Mouse (Mus musculus) thymus, adult 2 months (tissue): ENCODE measurements around the gene Rtl5. TPM values are rescaled to one million over a fixed set of nuclear protein-coding genes. Genes with fewer than 3 reads are reported as not detected.

Source experiments
- DNase-seq: peaks from one replicate; pipeline ENCODE4 v3.0.0; 2021
- H3K27ac ChIP-seq: fragments of 200-500 bp; 2 replicates; pipeline ENCODE4 v1.5.1; 2012; ENCODE audit warnings: low read length, control low read depth; ENCODE audit not compliant: control insufficient read depth, insufficient read depth
- H3K27me3 ChIP-seq: fragments of 200-500 bp; 2 replicates; pipeline ENCODE4 v1.6.1; 2012; ENCODE audit warnings: mild to moderate bottlenecking, low read length, moderate library complexity, mixed read lengths; ENCODE audit not compliant: control insufficient read depth, insufficient read depth
- H3K36me3 ChIP-seq: fragments of 200-500 bp; 2 replicates; pipeline ENCODE4 v1.6.1; 2012; ENCODE audit warnings: mild to moderate bottlenecking, low read length, moderate library complexity; ENCODE audit not compliant: control insufficient read depth, insufficient read depth
- H3K4me1 ChIP-seq: fragments of 200-500 bp; replicated peaks from 2 replicates; pipeline ENCODE4 v1.6.1; 2012; ENCODE audit warnings: low read length; ENCODE audit not compliant: control insufficient read depth, insufficient read depth
- H3K4me3 ChIP-seq: fragments of 200-500 bp; 2 replicates; pipeline ENCODE4 v1.5.1; 2012; ENCODE audit warnings: mild to moderate bottlenecking, low read length, control low read depth, moderate library complexity; ENCODE audit not compliant: control insufficient read depth, insufficient read depth
- CTCF ChIP-seq: fragments of 200-500 bp; IDR thresholded peaks from 2 replicates; pipeline ENCODE4 v1.5.1; 2012; ENCODE audit warnings: mild to moderate bottlenecking, control low read depth, low read length, moderate library complexity, borderline replicate concordance; ENCODE audit not compliant: control insufficient read depth, poor library complexity, insufficient read depth; ENCODE audit errors: extremely low read depth
- POLR2A ChIP-seq: fragments of 200-500 bp; IDR thresholded peaks from 2 replicates; pipeline ENCODE4 v1.6.1; 2012; ENCODE audit warnings: mild to moderate bottlenecking, low read length, control low read depth, moderate library complexity; ENCODE audit not compliant: control insufficient read depth, poor library complexity, insufficient read depth; ENCODE audit errors: extremely low read depth
- WGBS: fragments of 180-500 bp; shearing (Covaris S2); methylation state at CpG from one replicate; pipeline ENCODE4 v1.1.7; 2018; 5-methylcytosine and 5-hydroxymethylcytosine counted together
- polyA plus RNA-seq: library from polyadenylated mRNA; depleted of rRNA; stranded (reverse); fragments of >200 nt; gene quantifications from 2 replicates; pipeline ENCODE4 v1.2.3, GENCODE M21; 2012

Rtl5 gene
- polyA plus RNA-seq, 1 experiment = 2.7 TPM

GRCm38 (mm10) chrX:102054009-102054408 lies 17.1 kb downstream of the Rtl5 start:
- DNase-seq = no peak
- 90% methylated on average over 4 of the region's 4 CpGs for WGBS
- Histone ChIP-seq H3K27me3 (no peaks in the 10 kb centered on the region), H3K36me3 (no peaks in the 10 kb centered on the region), H3K4me1 (no peaks in the 10 kb centered on the region), H3K27ac (no peak overlapping the region), H3K4me3 (no peak overlapping the region)
- no peak for TF ChIP-seq POLR2A
- no peak for TF ChIP-seq CTCF

GRCm38 (mm10) chrX:102053371-102053770 lies 17.7 kb downstream of the Rtl5 start:
- WGBS = 95% methylated on average over 2 of the region's 2 CpGs
- no peak for DNase-seq
- TF ChIP-seq CTCF (no peak), POLR2A (no peak)
- Histone ChIP-seq H3K27me3 (no peaks in the 10 kb centered on the region), H3K36me3 (no peaks in the 10 kb centered on the region), H3K27ac (no peak overlapping the region), H3K4me3 (no peak overlapping the region), H3K4me1 (no peaks in the 10 kb centered on the region)

- WGBS = 79% methylated on average over 4 of the region's 4 CpGs
- H3K27ac ChIP-seq = no peak overlapping the region
Measured at GRCm38 (mm10) chrX:102051225-102051624, 19.9 kb downstream of the Rtl5 start.

GRCm38 (mm10) chrX:102050552-102050951 lies 20.6 kb downstream of the Rtl5 start:
- no peak for DNase-seq
- TF ChIP-seq CTCF = no peak
- no peak overlapping the region for H3K4me3 ChIP-seq
- H3K27ac ChIP-seq = no peak overlapping the region
- 80% methylated on average over 6 of the region's 6 CpGs for WGBS
- H3K27me3 ChIP-seq = no peaks in the 10 kb centered on the region
- no peaks in the 10 kb centered on the region for H3K4me1 ChIP-seq
- no peaks in the 10 kb centered on the region for H3K36me3 ChIP-seq

More at GRCm38 (mm10) chrX:102051225-102051624, 19.9 kb downstream of the Rtl5 start:
- Histone ChIP-seq H3K27me3 (no peaks in the 10 kb centered on the region), H3K36me3 (no peaks in the 10 kb centered on the region), H3K4me1 (no peaks in the 10 kb centered on the region), H3K4me3 (no peak overlapping the region)
- no peak for TF ChIP-seq CTCF
- TF ChIP-seq POLR2A = no peak
- DNase-seq = no peak

- Histone ChIP-seq H3K27ac (no peak overlapping the region), H3K27me3 (no peaks in the 10 kb centered on the region), H3K4me1 (no peaks in the 10 kb centered on the region), H3K4me3 (no peak overlapping the region), H3K36me3 (no peaks in the 10 kb centered on the region)
- no peak for TF ChIP-seq POLR2A
- TF ChIP-seq CTCF = no peak
- WGBS = 12% methylated on average over 4 of the region's 4 CpGs
- DNase-seq = no peak
Measured at GRCm38 (mm10) chrX:102042386-102042785, 28.7 kb downstream of the Rtl5 start.

- Histone ChIP-seq H3K27ac (no peak overlapping the region), H3K4me1 (no peaks in the 10 kb centered on the region; the same call in 1 of the 2 replicates), H3K27me3 (no peaks in the 10 kb centered on the region), H3K4me3 (no peak overlapping the region), H3K36me3 (no peaks in the 10 kb centered on the region)
- TF ChIP-seq CTCF (no peak), POLR2A (no peak)
- DNase-seq = no peak
- WGBS = 98% methylated on average over 7 of the region's 7 CpGs
Measured at GRCm38 (mm10) chrX:102041562-102041961, 29.5 kb downstream of the Rtl5 start.

GRCm38 (mm10) chrX:102037506-102037905 lies 33.6 kb downstream of the Rtl5 start:
- 96% methylated on average over 2 of the region's 2 CpGs for WGBS
- H3K27ac ChIP-seq = no peak overlapping the region
- H3K27me3 ChIP-seq = no peaks in the 10 kb centered on the region
- H3K36me3 ChIP-seq = no peaks in the 10 kb centered on the region
- no peaks in the 10 kb centered on the region; the same call in 1 of the 2 replicates for H3K4me1 ChIP-seq
- TF ChIP-seq POLR2A = no peak
- TF ChIP-seq CTCF = no peak
- DNase-seq = no peak
- no peak overlapping the region for H3K4me3 ChIP-seq
